In genomic region chr13:53118398-53118797, GRCm38 (mm10) we compare ENCODE assay signal across 9 mouse cellular contexts.
DNase-seq lines count a peak whose midpoint lies in the region; ATAC-seq and TF ChIP-seq lines count a peak whose summit lies in the region.
"Had no signal": no experiment of that assay in that cellular context is flagged by ENCODE, and none has a peak within 500 bp of the region (broad histone marks: within the 10 kb centered on the region; RNA-seq: fewer than 3 reads in every experiment).

No protein-coding gene starts in this region.

- H3K27ac ChIP-seq in left cerebral cortex, adult 2 months, result no peak overlapping the region
- H3K27ac ChIP-seq in ES-E14 (ENCODE audit: insufficient read depth, low read depth, low read length, poor library complexity, severe bottlenecking), result no peak overlapping the region
- H3K27ac ChIP-seq in forebrain, embryonic 12.5 days, result no peak overlapping the region
- H3K27ac ChIP-seq: heart, embryonic 13.5 days had no signal

- H3K27me3 ChIP-seq in forebrain, embryonic 12.5 days, result no peaks in the 10 kb centered on the region
- H3K27me3 ChIP-seq: heart, embryonic 13.5 days had no signal

- no peak overlapping the region for H3K4me3 ChIP-seq in left cerebral cortex, adult 2 months
- peak overlapping the region; percentile 16 to 45; a peak in 3 of 4 replicates for H3K4me3 ChIP-seq in ES-E14 (ENCODE audit: insufficient read depth in 1 of 2, low read depth in 1 of 2, low read length in 2 of 2, poor library complexity in 1 of 2, severe bottlenecking in 1 of 2)
- no peak overlapping the region for H3K4me3 ChIP-seq in forebrain, embryonic 12.5 days (replicated peaks)
- H3K4me3 ChIP-seq: heart, embryonic 13.5 days had no signal

- intact Hi-C loops in left cerebral cortex, adult 2 months (cut with DNase I), result loop anchor here (2.0 to 5.0 kb wide), 2 partner anchors 194 to 238 kb away; no protein-coding TSS in a partner anchor
- intact Hi-C loops in left cerebral cortex, postnatal 10 days (cut with DNase I), result loop anchor here (2.0 to 10.0 kb wide), 3 partner anchors 189 to 306 kb away; no protein-coding TSS in a partner anchor

- H3K9me3 ChIP-seq in ES-E14 (ENCODE audit: control insufficient read depth, insufficient read depth, low read depth, low read length), result no peaks in the 10 kb centered on the region
- H3K9me3 ChIP-seq in forebrain, embryonic 12.5 days, result no peaks in the 10 kb centered on the region
- H3K9me3 ChIP-seq: heart, embryonic 13.5 days had no signal

- no peaks in the 10 kb centered on the region; the same call in 1 of the 2 replicates for H3K36me3 ChIP-seq in ES-E14 (ENCODE audit: control insufficient read depth, insufficient read depth, low read length, poor library complexity, severe bottlenecking)
- peaks cover 9% of the 10 kb centered on the region; the same call in 1 of the 2 replicates for H3K36me3 ChIP-seq in forebrain, embryonic 12.5 days (replicated peaks)

- DNase-seq in adrenal gland, postnatal 14 days, result peak; percentile 29
- no peak for DNase-seq in adrenal gland, adult 18-20 months (ENCODE audit: low spot score in 2 of 2)
- DNase-seq in left cerebral cortex, adult 2 months (ENCODE audit: extremely low spot score in 1 of 2, low spot score in 2 of 2), result no peak
- no peak for DNase-seq in left cerebral cortex, postnatal 10 days (ENCODE audit: extremely low spot score in 1 of 2, low spot score in 2 of 2)
- no peak for DNase-seq in ES-E14 (ENCODE audit: low read depth, low spot score)
- no peak for DNase-seq in cerebellum, adult 9-10 months

- peaks cover 0 to 6% of the 10 kb centered on the region in 2 experiments; a peak in 1 of 4 replicates for H3K4me1 ChIP-seq in ES-E14 (ENCODE audit: control insufficient read depth in 2 of 2, insufficient read depth in 2 of 2, low read length in 2 of 2, poor library complexity in 1 of 2)
- H3K4me1 ChIP-seq in forebrain, embryonic 12.5 days, result peaks cover 15% of the 10 kb centered on the region

- 82% methylated on average over 13 of the region's 13 CpGs for WGBS in forebrain, embryonic 12.5 days

- in situ Hi-C loops in ES-E14 (cut with MboI; ENCODE audit: low sequenced_read_pairs in 2 of 2, unreplicated experiment in 2 of 2), result loop anchor here in 1 of 2 experiments (10.0 kb wide), 1 partner anchor 196 kb away; no protein-coding TSS in a partner anchor

- ATAC-seq in megakaryocyte, adult 5-6 weeks (ENCODE audit: poor library complexity, severe bottlenecking), result 0 out of 2 replicates have a peak, but pooled peaks have one; percentile 35
- no peak for ATAC-seq in forebrain, embryonic 12.5 days (ENCODE audit: low FRiP score)

- no peak overlapping the region for H3K9ac ChIP-seq in ES-E14 (ENCODE audit: insufficient read depth, low read depth, low read length, poor library complexity, severe bottlenecking)
- no peak overlapping the region for H3K9ac ChIP-seq in forebrain, embryonic 12.5 days
- H3K9ac ChIP-seq: heart, embryonic 13.5 days had no signal

- no peak overlapping the region for H3K4me2 ChIP-seq in forebrain, embryonic 12.5 days
- H3K4me2 ChIP-seq: heart, embryonic 13.5 days had no signal

- TF ChIP-seq CTCF in left cerebral cortex, adult 2 months (IDR thresholded peaks at IDR 0.05), result peak; percentile 56

TF ChIP-seq in ES-E14, 5 proteins besides CTCF, POLR2A, EP300 and RAD21:
- TF ChIP-seq HCFC1 (IDR thresholded peaks at IDR 0.05; ENCODE audit: borderline replicate concordance, insufficient read depth, low read length) (no peak), ZNF384 (IDR thresholded peaks at IDR 0.05; ENCODE audit: low read depth, low read length) (no peak), CHD2 (IDR thresholded peaks at IDR 0.05; ENCODE audit: low read depth, low read length) (no peak), ZC3H11A (IDR thresholded peaks at IDR 0.05; ENCODE audit: borderline replicate concordance, low read depth, low read length) (no peak), MAFK (IDR thresholded peaks at IDR 0.05; ENCODE audit: insufficient read depth, low read depth, low read length) (no peak)
TF ChIP-seq in ES-E14: peak in this region for 0.

Comparison
In these comparisons a context has a peak if more than half of its experiments do, and no peak if none do; other contexts are left out.
1. H3K4me3 ChIP-seq: peak in ES-E14 (2 of 2); none in left cerebral cortex, adult 2 months (single experiment) and forebrain, embryonic 12.5 days (single experiment).